Mouse (Mus musculus) small intestine, adult 2 months (tissue): ENCODE data around the gene Camkv. TPM values are rescaled to one million over a fixed set of nuclear protein-coding genes. Genes with fewer than 3 reads are reported as not detected.
A peak's percentile ranks its signal among the peaks of the same experiment; 100 is the strongest.

Source experiments
- H3K27ac ChIP-seq: fragments of 200-500 bp; 2 replicates; pipeline ENCODE4 v1.5.1; 2012; ENCODE audit warnings: low read depth, low read length, control low read depth, inconsistent platforms; ENCODE audit not compliant: insufficient read depth
- H3K27me3 ChIP-seq: fragments of 200-500 bp; 2 replicates; pipeline ENCODE4 v1.6.1; 2012; ENCODE audit warnings: mild to moderate bottlenecking, moderate library complexity, low read length, inconsistent platforms; ENCODE audit not compliant: control insufficient read depth, insufficient read depth
- H3K36me3 ChIP-seq: fragments of 200-500 bp; 2 replicates; pipeline ENCODE4 v1.6.1; 2012; ENCODE audit warnings: mild to moderate bottlenecking, low read length, control low read depth, inconsistent platforms; ENCODE audit not compliant: control insufficient read depth, insufficient read depth
- H3K4me1 ChIP-seq: fragments of 200-500 bp; 2 replicates; pipeline ENCODE4 v1.6.1; 2012; ENCODE audit warnings: low read length, inconsistent platforms, mixed read lengths; ENCODE audit not compliant: control insufficient read depth, insufficient read depth, insufficient read length
- H3K4me3 ChIP-seq: fragments of 200-500 bp; 2 replicates; pipeline ENCODE4 v1.5.1; 2012; ENCODE audit warnings: low read depth, mild to moderate bottlenecking, control low read depth, inconsistent platforms, low read length, moderate library complexity
- CTCF ChIP-seq: fragments of 200-500 bp; IDR thresholded peaks from 2 replicates; pipeline ENCODE4 v1.5.1; 2012; ENCODE audit warnings: low read depth, mild to moderate bottlenecking, control low read depth, inconsistent platforms, low read length, moderate library complexity, mixed read lengths; ENCODE audit not compliant: insufficient replicate concordance, insufficient read length; ENCODE audit errors: extremely low read depth
- POLR2A ChIP-seq: fragments of 200-500 bp; IDR thresholded peaks from 2 replicates; pipeline ENCODE4 v1.6.1; 2012; ENCODE audit warnings: low read depth, mild to moderate bottlenecking, control low read depth, inconsistent platforms, low read length, moderate library complexity
- WGBS: fragments of 180-500 bp; shearing (Covaris S2); methylation state at CpG from one replicate; pipeline ENCODE4 v1.1.7; 2018; 5-methylcytosine and 5-hydroxymethylcytosine counted together
- polyA plus RNA-seq: library from polyadenylated mRNA; depleted of rRNA; stranded (reverse); fragments of >200 nt; gene quantifications from 2 replicates; pipeline ENCODE4 v1.2.3, GENCODE M21; 2012; rRNA removed

Gene Camkv
- polyA plus RNA-seq = 0.35 TPM in 1 of 2 replicates, not detected in the other

DNA sequence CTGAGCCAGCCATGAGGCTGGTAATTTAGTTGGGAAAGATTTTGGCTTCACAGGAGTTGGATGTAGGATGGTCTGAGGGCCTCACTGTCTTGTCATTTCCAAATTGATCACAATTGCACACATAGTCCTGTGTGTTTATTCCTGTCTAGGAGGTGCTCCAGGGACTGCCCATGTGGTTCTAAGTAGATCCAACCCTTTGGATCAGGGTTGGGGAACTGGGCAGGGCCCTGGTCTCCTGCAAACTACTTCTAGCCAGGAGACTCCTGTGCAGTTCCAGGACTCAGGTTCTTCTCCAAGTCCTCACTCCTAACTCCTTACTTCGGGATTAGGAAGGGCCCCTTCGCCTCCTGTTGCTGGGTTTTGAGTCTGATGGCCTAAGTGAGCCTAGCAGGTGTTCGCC, at the start of gene Camkv:
Gene Camkv, plus strand, starts transcription at position 301 of the 400 bp plus-strand sequence.
- TF ChIP-seq POLR2A = no peak
- no peak for TF ChIP-seq CTCF
- peaks cover 20% of the 10 kb centered on the region for H3K4me1 ChIP-seq
- H3K27me3 ChIP-seq = peaks cover 14% of the 10 kb centered on the region
- no peak within 1 kb of the TSS for H3K27ac ChIP-seq
- H3K4me3 ChIP-seq = peak within 1 kb of the TSS; percentile 27
- WGBS = 40% methylated on average over 3 of the region's 3 CpGs
- no peaks in the 10 kb centered on the region for H3K36me3 ChIP-seq

DNA sequence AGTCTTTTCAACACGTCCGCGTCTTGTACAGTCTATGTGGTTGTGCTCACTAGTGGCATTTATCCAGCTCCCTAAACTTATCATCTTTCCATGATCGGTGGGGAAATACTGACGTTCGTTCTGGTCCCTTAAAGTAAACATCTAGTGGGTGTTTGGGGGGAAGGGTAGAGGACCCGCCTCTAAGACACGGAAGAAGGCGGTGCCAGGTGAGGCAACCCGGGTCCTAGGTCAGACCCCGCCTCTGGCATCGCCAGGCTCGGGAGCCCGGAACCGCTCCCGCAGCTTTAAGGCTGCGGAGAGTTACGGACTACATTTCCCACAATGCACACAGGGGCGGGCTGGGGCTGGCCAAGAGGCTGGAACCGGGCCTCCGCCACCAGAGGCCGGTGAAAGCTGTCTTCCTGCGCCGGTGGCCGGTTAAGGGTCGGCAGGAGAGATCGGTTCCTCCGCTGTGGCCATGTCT, 47.6 kb upstream of the Camkv start, which contains the start of gene Mon1a:
Gene Mon1a, plus strand, starts transcription at position 348 of the 463 bp plus-strand sequence.
- Histone ChIP-seq H3K4me1 (peaks cover 11% of the 10 kb centered on the region; the same call in 1 of the 2 replicates), H3K27ac (peak within 1 kb of the TSS; percentile 99), H3K4me3 (peak within 1 kb of the TSS; percentile 79), H3K36me3 (peaks cover 1% of the 10 kb centered on the region; the same call in 1 of the 2 replicates), H3K27me3 (no peaks in the 10 kb centered on the region)
- TF ChIP-seq POLR2A (peak; percentile 88; the same call in 1 of the 2 replicates), CTCF (no peak)
- WGBS = under 1% methylated on average over 28 of the region's 28 CpGs

GRCm38 (mm10) chr9:107888267-107888850, 47.1 kb upstream of the Camkv start:
- TF ChIP-seq CTCF (no peak), POLR2A (peak; percentile 41; the same call in 1 of the 2 replicates)
- Histone ChIP-seq H3K4me1 (peaks cover 11% of the 10 kb centered on the region; the same call in 1 of the 2 replicates), H3K27me3 (no peaks in the 10 kb centered on the region), H3K27ac (peak overlapping the region; percentile 83), H3K4me3 (peak overlapping the region; percentile 79), H3K36me3 (peaks cover 2% of the 10 kb centered on the region; the same call in 1 of the 2 replicates)
- WGBS = under 1% methylated on average over 18 of the region's 18 CpGs

GRCm38 (mm10) chr9:107890260-107890659, 45.2 kb upstream of the Camkv start:
- Histone ChIP-seq H3K4me1 (peaks cover 11% of the 10 kb centered on the region; the same call in 1 of the 2 replicates), H3K4me3 (peak overlapping the region; percentile 51), H3K27me3 (no peaks in the 10 kb centered on the region), H3K36me3 (peaks cover 3% of the 10 kb centered on the region; the same call in 1 of the 2 replicates), H3K27ac (peak overlapping the region; percentile 99)
- 24% methylated on average over 6 of the region's 6 CpGs for WGBS
- TF ChIP-seq CTCF = no peak
- TF ChIP-seq POLR2A = no peak

DNA sequence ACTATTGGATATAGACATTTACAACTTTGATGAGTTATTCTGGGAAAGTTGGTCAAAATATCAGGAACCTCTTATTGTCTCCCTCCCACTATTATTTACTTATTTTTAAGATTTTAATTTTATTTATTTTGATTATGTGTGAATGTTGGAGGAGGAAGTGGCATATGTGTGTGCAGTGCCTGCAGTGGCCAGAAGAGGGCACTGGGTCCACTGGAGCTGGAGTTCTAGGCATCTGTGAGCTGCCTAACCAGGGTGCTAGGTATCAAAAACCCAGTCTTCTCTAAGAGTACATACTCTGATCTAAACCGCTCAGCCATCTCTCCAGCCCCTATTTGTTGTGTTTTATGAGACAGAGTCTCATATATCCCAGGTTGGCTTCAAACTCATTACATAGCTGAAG, 44.5 kb upstream of the Camkv start:
- Histone ChIP-seq H3K27ac (peak overlapping the region; percentile 11; the same call in 1 of the 2 replicates), H3K4me3 (no peak overlapping the region), H3K27me3 (no peaks in the 10 kb centered on the region), H3K36me3 (peaks cover 7% of the 10 kb centered on the region), H3K4me1 (peaks cover 11% of the 10 kb centered on the region; the same call in 1 of the 2 replicates)
- TF ChIP-seq POLR2A (no peak), CTCF (peak; percentile 57; the same call in 1 of the 2 replicates)
- whole genome bisulfite sequencing = 94% methylated on average over 1 of the region's 1 CpGs

GRCm38 (mm10) chr9:107898563-107898962, 36.9 kb upstream of the Camkv start:
- WGBS = 94% methylated on average over 10 of the region's 10 CpGs
- no peaks in the 10 kb centered on the region for H3K27me3 ChIP-seq
- peaks cover 58% of the 10 kb centered on the region for H3K36me3 ChIP-seq
- TF ChIP-seq CTCF (no peak), POLR2A (no peak)
- H3K4me1 ChIP-seq = peaks cover 10% of the 10 kb centered on the region
- no peak overlapping the region for H3K27ac ChIP-seq
- H3K4me3 ChIP-seq = no peak overlapping the region

DNA sequence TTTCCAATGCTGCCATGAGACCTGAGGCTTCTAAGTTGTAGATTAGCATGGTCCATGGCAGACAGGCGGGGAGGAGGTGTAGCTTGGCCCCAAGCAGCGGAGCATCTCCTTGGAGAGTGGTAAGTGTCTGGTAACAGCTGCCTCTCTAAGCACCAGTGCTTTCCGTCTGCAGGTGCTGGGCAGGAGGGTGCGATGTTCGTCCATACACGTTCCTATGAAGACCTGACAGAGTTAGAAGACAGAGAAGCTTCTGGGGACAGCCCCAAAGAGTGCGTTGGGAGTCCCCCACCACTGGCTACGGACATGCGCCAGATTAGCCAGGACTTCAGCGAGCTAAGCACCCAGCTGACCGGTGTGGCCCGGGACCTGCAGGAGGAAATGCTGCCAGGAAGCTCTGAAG, 35.6 kb upstream of the Camkv start:
- Histone ChIP-seq H3K4me3 (no peak overlapping the region), H3K36me3 (peaks cover 58% of the 10 kb centered on the region)

More for the DNA sequence above, 35.6 kb upstream of the Camkv start:
- H3K27me3 ChIP-seq = no peaks in the 10 kb centered on the region
- no peak overlapping the region for H3K27ac ChIP-seq
- no peak for TF ChIP-seq POLR2A
- no peak for TF ChIP-seq CTCF
- 85% methylated on average over 12 of the region's 12 CpGs for WGBS
- peaks cover 10% of the 10 kb centered on the region for H3K4me1 ChIP-seq
